Mouse (Mus musculus): ENCODE data around the gene Jmjd7. TPM values are rescaled to one million over a fixed set of nuclear protein-coding genes. Genes with fewer than 3 reads are reported as not detected.
A peak's percentile ranks its signal among the peaks of the same experiment; 100 is the strongest.

Gene Jmjd7
- polyA plus RNA-seq, 1 experiment from 2014 or later = 19.5 TPM

- no peaks in the 10 kb centered on the region for H3K27me3 ChIP-seq
- H3K4me2 ChIP-seq = no peak overlapping the region
- no peaks in the 10 kb centered on the region for H3K9me3 ChIP-seq
- H3K4me3 ChIP-seq = no peak overlapping the region
- no peak overlapping the region for H3K9ac ChIP-seq
- H3K27ac ChIP-seq (replicated peaks) = peak overlapping the region; percentile 68
- peaks cover 11% of the 10 kb centered on the region; the same call in 1 of the 2 replicates for H3K36me3 ChIP-seq
- no peak for ATAC-seq (ENCODE audit: low FRiP score, low read depth)
- WGBS = 72% methylated on average over 9 of the region's 9 CpGs
- H3K4me1 ChIP-seq (replicated peaks) = peaks cover 6% of the 10 kb centered on the region; the same call in 1 of the 2 replicates
Observed at GRCm38 (mm10) chr2:119995391-119996281, 31.6 kb upstream of the Jmjd7 start.

GRCm38 (mm10) chr2:119997354-119997753, 29.9 kb upstream of the Jmjd7 start:
- no peak overlapping the region for H3K4me3 ChIP-seq
- ATAC-seq (ENCODE audit: low FRiP score, low read depth) = no peak
- no peak overlapping the region for H3K9ac ChIP-seq
- peaks cover 6% of the 10 kb centered on the region; the same call in 1 of the 2 replicates for H3K4me1 ChIP-seq (replicated peaks)
- 84% methylated on average over 4 of the region's 4 CpGs for WGBS
- H3K4me2 ChIP-seq = no peak overlapping the region
- no peaks in the 10 kb centered on the region for H3K9me3 ChIP-seq
- H3K36me3 ChIP-seq = peaks cover 14% of the 10 kb centered on the region; the same call in 1 of the 2 replicates
- H3K27ac ChIP-seq (replicated peaks) = no peak overlapping the region
- H3K27me3 ChIP-seq = no peaks in the 10 kb centered on the region

- no peaks in the 10 kb centered on the region for H3K27me3 ChIP-seq
- H3K27ac ChIP-seq (replicated peaks) = no peak overlapping the region
- peaks cover 6% of the 10 kb centered on the region; the same call in 1 of the 2 replicates for H3K4me1 ChIP-seq (replicated peaks)
- no peak overlapping the region for H3K4me2 ChIP-seq
- no peak overlapping the region for H3K9ac ChIP-seq
- ATAC-seq (ENCODE audit: low FRiP score, low read depth) = no peak
- WGBS = 96% methylated on average over 2 of the region's 2 CpGs
- H3K4me3 ChIP-seq = no peak overlapping the region
- H3K9me3 ChIP-seq = no peaks in the 10 kb centered on the region
- H3K36me3 ChIP-seq = peaks cover 14% of the 10 kb centered on the region; the same call in 1 of the 2 replicates
Observed at GRCm38 (mm10) chr2:119999731-120000130, 27.6 kb upstream of the Jmjd7 start.

- no peaks in the 10 kb centered on the region for H3K27me3 ChIP-seq
- peak overlapping the region; percentile 38; the same call in 1 of the 2 replicates for H3K27ac ChIP-seq (replicated peaks)
- 89% methylated on average over 3 of the region's 3 CpGs for WGBS
- no peak overlapping the region for H3K4me2 ChIP-seq
- no peaks in the 10 kb centered on the region for H3K4me1 ChIP-seq (replicated peaks)
- no peak overlapping the region for H3K4me3 ChIP-seq
- no peak for ATAC-seq (ENCODE audit: low FRiP score, low read depth)
- H3K9me3 ChIP-seq = no peaks in the 10 kb centered on the region
- H3K9ac ChIP-seq = no peak overlapping the region
- peaks cover 14% of the 10 kb centered on the region; the same call in 1 of the 2 replicates for H3K36me3 ChIP-seq
Observed at GRCm38 (mm10) chr2:120000882-120001584, 26.2 kb upstream of the Jmjd7 start.

GRCm38 (mm10) chr2:120001956-120002355, 25.3 kb upstream of the Jmjd7 start:
- Histone ChIP-seq H3K27ac (replicated peaks) (no peak overlapping the region), H3K9me3 (no peaks in the 10 kb centered on the region), H3K9ac (no peak overlapping the region), H3K36me3 (peaks cover 14% of the 10 kb centered on the region; the same call in 1 of the 2 replicates), H3K4me2 (no peak overlapping the region), H3K4me1 (replicated peaks) (no peaks in the 10 kb centered on the region), H3K27me3 (no peaks in the 10 kb centered on the region), H3K4me3 (no peak overlapping the region)
- no peak for ATAC-seq (ENCODE audit: low FRiP score, low read depth)
- WGBS = 71% methylated on average over 4 of the region's 4 CpGs

- Histone ChIP-seq H3K4me3 (no peak overlapping the region), H3K9ac (no peak overlapping the region), H3K36me3 (peaks cover 9% of the 10 kb centered on the region; the same call in 1 of the 2 replicates), H3K4me2 (no peak overlapping the region), H3K27ac (replicated peaks) (no peak overlapping the region), H3K27me3 (no peaks in the 10 kb centered on the region), H3K4me1 (replicated peaks) (no peaks in the 10 kb centered on the region), H3K9me3 (no peaks in the 10 kb centered on the region)
- 77% methylated on average over 2 of the region's 2 CpGs for WGBS
- ATAC-seq (ENCODE audit: low FRiP score, low read depth) = no peak
Observed at GRCm38 (mm10) chr2:120003970-120004369, 23.3 kb upstream of the Jmjd7 start.

GRCm38 (mm10) chr2:120006696-120007095, 20.6 kb upstream of the Jmjd7 start:
- Histone ChIP-seq H3K27me3 (no peaks in the 10 kb centered on the region), H3K9me3 (no peaks in the 10 kb centered on the region), H3K27ac (replicated peaks) (no peak overlapping the region), H3K4me2 (no peak overlapping the region), H3K4me1 (replicated peaks) (no peaks in the 10 kb centered on the region), H3K36me3 (no peaks in the 10 kb centered on the region), H3K4me3 (no peak overlapping the region), H3K9ac (no peak overlapping the region)
- WGBS = 96% methylated on average over 7 of the region's 7 CpGs
- no peak for ATAC-seq (ENCODE audit: low FRiP score, low read depth)

- no peak for ATAC-seq (ENCODE audit: low FRiP score, low read depth)
- Histone ChIP-seq H3K36me3 (peaks cover 4% of the 10 kb centered on the region; the same call in 1 of the 2 replicates), H3K9me3 (no peaks in the 10 kb centered on the region), H3K27ac (replicated peaks) (no peak overlapping the region), H3K4me1 (replicated peaks) (no peaks in the 10 kb centered on the region), H3K27me3 (no peaks in the 10 kb centered on the region), H3K4me2 (no peak overlapping the region), H3K9ac (no peak overlapping the region), H3K4me3 (no peak overlapping the region)
- WGBS = 80% methylated on average over 4 of the region's 4 CpGs
Observed at GRCm38 (mm10) chr2:120007680-120008210, 19.5 kb upstream of the Jmjd7 start.

- Histone ChIP-seq H3K4me1 (replicated peaks) (no peaks in the 10 kb centered on the region), H3K27ac (replicated peaks) (no peak overlapping the region), H3K4me3 (no peak overlapping the region), H3K9me3 (no peaks in the 10 kb centered on the region), H3K36me3 (peaks cover 6% of the 10 kb centered on the region; the same call in 1 of the 2 replicates), H3K9ac (no peak overlapping the region), H3K4me2 (no peak overlapping the region), H3K27me3 (no peaks in the 10 kb centered on the region)
- ATAC-seq (ENCODE audit: low FRiP score, low read depth) = no peak
- WGBS = 70% methylated on average over 4 of the region's 4 CpGs
Observed at GRCm38 (mm10) chr2:120008672-120009071, 18.6 kb upstream of the Jmjd7 start.

- H3K27me3 ChIP-seq = no peaks in the 10 kb centered on the region
- 76% methylated on average over 8 of the region's 8 CpGs for WGBS
- no peaks in the 10 kb centered on the region for H3K4me1 ChIP-seq (replicated peaks)
- H3K9me3 ChIP-seq = no peaks in the 10 kb centered on the region
- ATAC-seq (ENCODE audit: low FRiP score, low read depth) = no peak
- no peak overlapping the region for H3K4me2 ChIP-seq
- no peak overlapping the region for H3K27ac ChIP-seq (replicated peaks)
- H3K4me3 ChIP-seq = no peak overlapping the region
- no peak overlapping the region for H3K9ac ChIP-seq
- peaks cover 19% of the 10 kb centered on the region for H3K36me3 ChIP-seq
Observed at GRCm38 (mm10) chr2:120011462-120012200, 15.7 kb upstream of the Jmjd7 start.

- Histone ChIP-seq H3K27ac (replicated peaks) (no peak overlapping the region), H3K4me2 (no peak overlapping the region), H3K9ac (no peak overlapping the region), H3K4me1 (replicated peaks) (no peaks in the 10 kb centered on the region), H3K4me3 (no peak overlapping the region), H3K36me3 (peaks cover 32% of the 10 kb centered on the region), H3K9me3 (no peaks in the 10 kb centered on the region), H3K27me3 (no peaks in the 10 kb centered on the region)
- WGBS = 89% methylated on average over 13 of the region's 13 CpGs
- no peak for ATAC-seq (ENCODE audit: low FRiP score, low read depth)
Observed at GRCm38 (mm10) chr2:120012924-120013323, 14.4 kb upstream of the Jmjd7 start.
